ENCODE assay signal across 26 mouse cellular contexts in genomic region chr4:80788339-80788738, GRCm38 (mm10). TPM values are rescaled to one million over a fixed set of nuclear protein-coding genes. Genes with fewer than 3 reads are reported as not detected.
A peak's percentile ranks its signal among the peaks of the same experiment; 100 is the strongest.
DNase-seq lines count a peak whose midpoint lies in the region; ATAC-seq lines count a peak whose summit lies in the region.
"Had no signal": no experiment of that assay in that cellular context is flagged by ENCODE, and none has a peak within 500 bp of the region (broad histone marks: within the 10 kb centered on the region; RNA-seq: fewer than 3 reads in every experiment).

No protein-coding gene starts in this region.

- no peak overlapping the region for H3K4me2 ChIP-seq in midbrain, embryonic 15.5 days
- no peak overlapping the region for H3K4me2 ChIP-seq in kidney, embryonic 15.5 days
- H3K4me2 ChIP-seq: embryonic facial prominence, embryonic 12.5 days; hindbrain, embryonic 12.5 days had no signal

- WGBS in midbrain, embryonic 15.5 days: 59% methylated on average over 1 of the region's 1 CpGs
- 93% methylated on average over 1 of the region's 1 CpGs for WGBS in midbrain, embryonic 10.5 days
- 92% methylated on average over 1 of the region's 1 CpGs for WGBS in kidney, embryonic 15.5 days

- no peak overlapping the region for H3K27ac ChIP-seq in midbrain, embryonic 15.5 days
- H3K27ac ChIP-seq in midbrain, embryonic 10.5 days (replicated peaks): no peak overlapping the region
- H3K27ac ChIP-seq in kidney, embryonic 15.5 days: no peak overlapping the region
- H3K27ac ChIP-seq: embryonic facial prominence, embryonic 12.5 days; hindbrain, embryonic 12.5 days had no signal

- no peak overlapping the region for H3K4me3 ChIP-seq in midbrain, embryonic 15.5 days
- no peak overlapping the region for H3K4me3 ChIP-seq in midbrain, embryonic 10.5 days
- H3K4me3 ChIP-seq in kidney, embryonic 15.5 days (replicated peaks): no peak overlapping the region
- H3K4me3 ChIP-seq: embryonic facial prominence, embryonic 12.5 days; hindbrain, embryonic 12.5 days had no signal

- no peaks in the 10 kb centered on the region for H3K27me3 ChIP-seq in midbrain, embryonic 15.5 days (replicated peaks)
- H3K27me3 ChIP-seq in midbrain, embryonic 10.5 days (ENCODE audit: low read depth, poor library complexity, severe bottlenecking): no peaks in the 10 kb centered on the region
- no peaks in the 10 kb centered on the region for H3K27me3 ChIP-seq in kidney, embryonic 15.5 days
- H3K27me3 ChIP-seq: embryonic facial prominence, embryonic 12.5 days; hindbrain, embryonic 12.5 days had no signal

- no peak overlapping the region for H3K9ac ChIP-seq in midbrain, embryonic 15.5 days
- no peak overlapping the region for H3K9ac ChIP-seq in kidney, embryonic 15.5 days
- H3K9ac ChIP-seq: embryonic facial prominence, embryonic 12.5 days; hindbrain, embryonic 12.5 days had no signal

- H3K9me3 ChIP-seq in midbrain, embryonic 15.5 days: no peaks in the 10 kb centered on the region
- H3K9me3 ChIP-seq in midbrain, embryonic 10.5 days (replicated peaks): no peaks in the 10 kb centered on the region
- no peaks in the 10 kb centered on the region for H3K9me3 ChIP-seq in kidney, embryonic 15.5 days (replicated peaks)
- H3K9me3 ChIP-seq: embryonic facial prominence, embryonic 12.5 days; hindbrain, embryonic 12.5 days had no signal

- H3K36me3 ChIP-seq in midbrain, embryonic 15.5 days (replicated peaks): no peaks in the 10 kb centered on the region
- no peaks in the 10 kb centered on the region for H3K36me3 ChIP-seq in midbrain, embryonic 10.5 days
- H3K36me3 ChIP-seq in kidney, embryonic 15.5 days: no peaks in the 10 kb centered on the region
- H3K36me3 ChIP-seq: embryonic facial prominence, embryonic 12.5 days; G1E; hindbrain, embryonic 12.5 days had no signal

- DNase-seq in cerebellum, postnatal 10 days: peak; percentile 25 to 29
- no peak for DNase-seq in cerebellum, adult 11 months
- peak; percentile 29 for DNase-seq in layer of hippocampus, adult 11-12 months (ENCODE audit: low spot score)
- DNase-seq in layer of hippocampus, postnatal 25 days (ENCODE audit: extremely low spot score in 1 of 2, low spot score in 1 of 2): no peak
- DNase-seq in midbrain, embryonic 10.5 days (ENCODE audit: low spot score): no peak
- peak; percentile 53 for DNase-seq in layer of hippocampus, adult 9-11 months
- DNase-seq: adrenal gland, adult 8-10 months; adrenal gland, postnatal 36 days; B cell, adult 2 months; cerebellum, adult 2 months; embryo, embryonic 11 days; gastrocnemius, postnatal 36 days; heart, adult 11 months; heart, postnatal 10 days; heart, postnatal 4 days had no signal

- ATAC-seq in midbrain, embryonic 15.5 days (replicated peaks): 0 out of 2 replicates have a peak, but pooled peaks have one; percentile 39
- no peak for ATAC-seq in kidney, embryonic 15.5 days (replicated peaks; ENCODE audit: low FRiP score)
- ATAC-seq: CD4-positive, CD25-positive, alpha-beta regulatory T cell, adult 4 months; hindbrain, embryonic 16.5 days; inflammation-experienced regulatory T-cells, adult 6 months had no signal

- no peaks in the 10 kb centered on the region for H3K4me1 ChIP-seq in midbrain, embryonic 15.5 days
- H3K4me1 ChIP-seq in midbrain, embryonic 10.5 days: no peaks in the 10 kb centered on the region
- no peaks in the 10 kb centered on the region for H3K4me1 ChIP-seq in kidney, embryonic 15.5 days
- H3K4me1 ChIP-seq: embryonic facial prominence, embryonic 12.5 days; hindbrain, embryonic 12.5 days had no signal

RNA-seq across cellular contexts. Expression of gene Tyrp1, which starts 45.6 kb away (rescaled TPM):
- under 1 TPM; 0.54 to 0.79 TPM for total RNA-seq in layer of hippocampus, postnatal 25 days (2021)
- polyA plus RNA-seq in midbrain, embryonic 15.5 days (2015; fragmentation: Nextera tagmentation; extraction: Ambion mirVana): 0.14 and 0.21 TPM in 2 replicates
- polyA plus RNA-seq in midbrain, embryonic 10.5 days (2016; fragmentation: Nextera tagmentation; extraction: Ambion mirVana): 0.21 and 0.31 TPM in 2 replicates
- not detected in 2 replicates for polyA plus RNA-seq in kidney, embryonic 15.5 days (2015; fragmentation: Nextera tagmentation; extraction: Ambion mirVana)
- total RNA-seq: adrenal gland, adult 8-10 months; adrenal gland, postnatal 36 days; common myeloid progenitor, adult 5-6 weeks; gastrocnemius, adult 8-10 months; gastrocnemius, postnatal 36 days had no signal
- polyA plus RNA-seq: CD4-positive, CD25-positive, alpha-beta regulatory T cell, adult 4 months; G1E; heart, embryonic 14.5 days; inflammation-experienced regulatory T-cells, adult 6 months had no signal

Comparison
In these comparisons a context has a peak if more than half of its experiments do, and no peak if none do; other contexts are left out.
1. DNase-seq: peak in cerebellum, postnatal 10 days (2 of 2), layer of hippocampus, adult 11-12 months (single experiment) and layer of hippocampus, adult 9-11 months (single experiment); none in cerebellum, adult 11 months (single experiment), layer of hippocampus, postnatal 25 days (0 of 2) and midbrain, embryonic 10.5 days (single experiment).